Mouse (Mus musculus) bone marrow macrophage, adult 2 months (primary cell): Measurements from ENCODE around the gene Erc2. TPM values are rescaled to one million over a fixed set of nuclear protein-coding genes. Genes with fewer than 3 reads are reported as not detected.

Experiments
- H3K27ac ChIP-seq: 2 replicates; pipeline ENCODE4 v1.5.1; 2012; ENCODE audit warnings: low read depth, low read length; ENCODE audit not compliant: insufficient read depth
- H3K4me1 ChIP-seq: 2 replicates; pipeline ENCODE4 v1.6.1; 2012; ENCODE audit warnings: low read length; ENCODE audit not compliant: control insufficient read depth, insufficient read depth
- H3K4me3 ChIP-seq: 2 replicates; pipeline ENCODE4 v1.5.1; 2012; ENCODE audit warnings: mild to moderate bottlenecking, low read length, moderate library complexity; ENCODE audit not compliant: insufficient read depth
- CTCF ChIP-seq: IDR thresholded peaks from 2 replicates; pipeline ENCODE4 v1.5.1; 2012; ENCODE audit warnings: low read depth, mild to moderate bottlenecking, low read length, moderate library complexity
- POLR2A ChIP-seq: IDR thresholded peaks from 2 replicates; pipeline ENCODE4 v1.6.1; 2012; ENCODE audit warnings: mild to moderate bottlenecking, low read depth, low read length, borderline replicate concordance
- polyA plus RNA-seq: library from polyadenylated mRNA; stranded (reverse); fragments of >200 nt; gene quantifications from 2 replicates; pipeline ENCODE4 v1.2.4, GENCODE M21; 2012; ENCODE audit not compliant: missing spikeins, insufficient read depth, insufficient read length

Erc2 gene
- polyA plus RNA-seq, 1 experiment: not detected

DNA sequence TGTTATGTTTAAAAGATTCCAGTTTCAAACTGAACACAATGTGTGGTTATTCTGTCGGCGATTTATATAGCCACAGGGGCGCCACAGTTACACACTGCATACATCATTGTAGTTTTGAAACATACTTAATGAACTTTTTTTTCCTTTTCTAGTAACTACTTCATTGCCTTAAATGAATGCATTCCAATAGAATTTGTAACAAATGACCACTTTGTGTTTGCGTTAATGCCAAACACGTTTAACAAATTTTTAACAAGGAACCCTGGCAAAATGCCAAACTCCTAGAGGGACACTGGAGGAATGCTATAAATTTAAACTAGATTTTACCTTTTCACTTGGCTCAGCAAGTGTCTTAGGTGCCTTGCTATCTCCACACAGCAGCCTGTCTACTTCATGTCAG is 845.7 kb downstream of the Erc2 start:
- no peak overlapping the region for H3K27ac ChIP-seq
- no peak for TF ChIP-seq POLR2A
- no peak overlapping the region for H3K4me3 ChIP-seq
- no peaks in the 10 kb centered on the region for H3K4me1 ChIP-seq

DNA sequence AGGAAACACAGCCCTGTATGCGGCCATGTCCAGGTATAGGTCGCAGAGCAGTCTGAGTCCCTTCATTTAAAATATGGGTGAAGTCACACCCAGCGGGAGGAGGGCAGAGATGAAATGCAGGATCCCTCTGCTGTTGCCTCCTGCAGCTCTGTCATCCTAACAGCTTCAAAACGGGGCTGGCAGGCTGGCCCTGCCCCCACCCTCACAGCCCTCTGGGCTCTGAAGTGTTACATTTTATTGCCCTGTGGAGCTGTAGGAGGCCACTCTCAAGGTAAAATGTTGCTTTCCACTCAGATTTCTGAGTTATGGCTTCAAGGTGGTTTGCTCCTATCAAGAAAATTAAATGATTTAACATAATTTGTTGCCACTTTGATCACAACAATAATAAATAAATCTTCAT is 847.5 kb downstream of the Erc2 start:
- Histone ChIP-seq H3K27ac (no peak overlapping the region), H3K4me3 (no peak overlapping the region), H3K4me1 (no peaks in the 10 kb centered on the region)
- TF ChIP-seq CTCF (no peak), POLR2A (no peak)

DNA sequence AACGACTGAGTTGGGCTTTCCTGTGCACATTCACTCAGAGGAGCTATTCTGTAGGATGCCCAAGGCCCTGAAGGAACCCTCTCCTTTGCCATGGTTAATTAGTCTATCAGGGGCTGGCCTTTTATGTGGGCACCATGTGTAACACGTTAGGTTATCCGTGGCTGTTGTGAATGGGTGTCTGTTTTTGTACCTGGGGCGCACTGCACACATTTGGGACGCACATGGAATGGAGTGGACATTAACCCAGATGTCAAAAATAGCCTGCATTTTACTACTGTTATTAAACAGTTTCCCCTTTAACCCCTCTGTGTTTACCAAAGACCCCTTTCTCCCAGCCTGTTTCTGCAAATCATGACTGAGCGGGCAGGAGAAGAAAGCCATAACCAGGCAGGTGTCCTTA is 848.0 kb downstream of the Erc2 start:
- no peaks in the 10 kb centered on the region for H3K4me1 ChIP-seq
- H3K4me3 ChIP-seq: no peak overlapping the region
- no peak overlapping the region for H3K27ac ChIP-seq
- no peak for TF ChIP-seq POLR2A
- TF ChIP-seq CTCF: no peak

DNA sequence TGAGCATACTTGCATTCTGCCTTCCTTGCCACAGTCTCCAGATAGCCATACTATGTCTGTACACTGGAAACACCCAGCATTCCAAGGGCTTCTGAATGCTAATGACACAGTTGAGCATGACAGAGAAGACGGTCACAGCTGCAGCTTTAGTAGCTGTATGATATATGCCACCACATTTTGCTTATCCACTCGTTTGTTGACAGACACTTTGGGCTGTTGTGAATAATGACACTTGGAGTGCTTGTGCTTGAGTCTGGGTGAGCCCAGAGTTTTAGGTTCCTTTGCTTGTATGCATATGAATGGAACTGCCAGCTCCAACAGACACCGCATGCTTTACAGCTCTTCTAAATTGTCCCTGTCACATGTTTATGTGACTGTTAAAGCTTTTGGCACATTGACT is 852.8 kb downstream of the Erc2 start:
- no peak overlapping the region for H3K27ac ChIP-seq
- no peak overlapping the region for H3K4me3 ChIP-seq
- no peaks in the 10 kb centered on the region for H3K4me1 ChIP-seq
- TF ChIP-seq CTCF (no peak), POLR2A (no peak)

DNA sequence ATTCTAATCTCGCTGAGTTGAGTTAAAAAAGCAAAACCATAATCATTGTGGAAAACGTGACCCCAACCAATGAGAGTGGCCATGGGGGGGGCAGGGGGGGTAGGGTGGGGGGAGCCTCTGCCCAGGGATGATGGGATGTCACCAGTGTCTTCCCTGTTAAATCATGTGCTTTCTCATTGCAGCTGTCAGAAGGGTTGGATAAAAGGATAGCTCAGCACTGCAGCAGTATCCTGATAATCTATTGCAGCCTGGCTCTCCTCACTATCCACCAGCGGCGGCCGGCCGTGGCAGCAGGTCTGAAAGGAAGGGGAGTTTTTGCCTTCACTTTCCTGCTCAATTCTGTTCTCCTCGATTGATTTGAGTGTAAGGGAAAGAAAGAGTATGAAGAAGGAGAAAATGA is 853.2 kb downstream of the Erc2 start:
- TF ChIP-seq CTCF (no peak), POLR2A (no peak)
- H3K4me1 ChIP-seq: no peaks in the 10 kb centered on the region
- H3K4me3 ChIP-seq: no peak overlapping the region
- H3K27ac ChIP-seq: no peak overlapping the region

DNA sequence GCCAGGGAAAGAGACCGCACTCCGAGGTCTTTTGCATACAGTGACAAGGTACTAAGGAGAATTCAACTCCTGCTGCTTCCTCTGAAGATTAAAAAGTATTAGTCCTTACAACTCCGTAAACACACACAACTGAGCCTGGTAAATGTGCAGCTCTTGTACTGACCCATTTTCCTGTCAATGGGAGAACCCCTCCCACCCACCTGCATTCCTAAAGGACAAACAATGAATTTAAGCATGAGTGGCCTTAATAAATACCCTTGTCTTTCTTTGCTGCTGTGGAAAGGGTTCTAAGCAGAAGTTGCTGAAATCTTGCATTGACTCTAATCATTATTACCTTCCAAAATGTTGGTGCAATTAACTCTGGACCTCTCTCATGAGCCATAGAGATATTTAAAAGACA is 854.5 kb downstream of the Erc2 start:
- Histone ChIP-seq H3K27ac (no peak overlapping the region), H3K4me3 (no peak overlapping the region), H3K4me1 (no peaks in the 10 kb centered on the region)
- TF ChIP-seq POLR2A (no peak), CTCF (no peak)

DNA sequence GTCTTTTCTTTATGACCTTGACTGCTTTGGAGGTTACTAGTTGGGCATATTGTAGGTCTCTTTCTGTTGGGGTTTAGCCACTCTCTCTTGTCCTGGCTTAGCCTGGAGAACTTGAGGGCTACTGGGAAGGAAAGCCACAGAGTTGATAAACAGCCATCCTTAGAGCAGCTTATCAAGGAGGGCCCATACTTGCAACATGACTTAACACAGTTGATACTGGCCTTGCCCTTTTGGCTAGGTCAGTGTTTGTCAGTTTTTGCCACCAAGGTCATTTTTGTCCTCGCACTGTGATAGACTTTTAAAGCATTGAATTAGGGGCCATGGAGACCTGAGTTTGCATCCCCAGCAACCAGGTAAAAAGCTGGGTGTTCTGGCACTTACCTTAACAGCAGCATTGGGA is 858.6 kb downstream of the Erc2 start:
- TF ChIP-seq CTCF (no peak), POLR2A (no peak)
- no peak overlapping the region for H3K27ac ChIP-seq
- H3K4me1 ChIP-seq: no peaks in the 10 kb centered on the region
- H3K4me3 ChIP-seq: no peak overlapping the region

DNA sequence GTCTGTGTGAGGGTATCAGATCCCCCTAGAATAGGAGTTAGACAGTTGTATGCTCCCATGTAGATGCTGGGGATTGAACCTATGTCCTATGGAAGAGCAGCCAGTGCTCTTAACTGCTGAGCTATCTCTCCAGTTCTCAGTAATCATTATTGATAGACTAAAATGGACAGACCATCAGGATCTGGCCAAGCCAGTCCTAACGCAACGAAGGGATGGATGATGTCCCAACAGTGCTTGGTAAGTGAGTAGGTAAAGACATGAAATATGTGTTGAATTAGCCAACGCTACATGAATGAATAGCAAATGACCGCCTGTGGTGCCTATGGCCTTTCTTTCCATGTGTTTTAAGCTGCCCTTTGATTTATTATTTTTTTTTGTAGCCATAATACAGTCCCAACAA is 871.6 kb downstream of the Erc2 start:
- H3K27ac ChIP-seq: no peak overlapping the region
- no peak for TF ChIP-seq CTCF
- no peak for TF ChIP-seq POLR2A

DNA sequence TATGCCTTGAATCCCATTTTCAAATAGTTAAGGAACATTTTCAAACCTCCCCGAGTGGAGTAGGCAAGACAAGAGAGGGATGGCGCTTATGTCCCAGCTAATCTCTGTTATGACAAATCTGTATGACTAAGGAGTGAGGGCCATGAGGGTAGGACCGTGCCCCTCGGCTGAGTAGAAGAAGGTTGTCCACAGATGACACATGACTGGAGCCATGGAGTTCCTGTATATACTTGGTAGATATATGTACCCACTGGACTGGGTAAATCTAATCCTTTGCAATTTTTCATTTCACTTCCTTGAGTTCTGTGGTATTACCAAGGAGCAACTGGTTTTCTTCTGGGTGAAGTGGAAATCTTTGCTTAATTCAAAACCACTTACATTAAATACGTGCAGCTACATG is 872.0 kb downstream of the Erc2 start:
- Histone ChIP-seq H3K27ac (no peak overlapping the region), H3K4me3 (no peak overlapping the region), H3K4me1 (no peaks in the 10 kb centered on the region)
- TF ChIP-seq CTCF (no peak), POLR2A (no peak)

More for the DNA sequence above, 871.6 kb downstream of the Erc2 start:
- Histone ChIP-seq H3K4me3 (no peak overlapping the region), H3K4me1 (no peaks in the 10 kb centered on the region)

DNA sequence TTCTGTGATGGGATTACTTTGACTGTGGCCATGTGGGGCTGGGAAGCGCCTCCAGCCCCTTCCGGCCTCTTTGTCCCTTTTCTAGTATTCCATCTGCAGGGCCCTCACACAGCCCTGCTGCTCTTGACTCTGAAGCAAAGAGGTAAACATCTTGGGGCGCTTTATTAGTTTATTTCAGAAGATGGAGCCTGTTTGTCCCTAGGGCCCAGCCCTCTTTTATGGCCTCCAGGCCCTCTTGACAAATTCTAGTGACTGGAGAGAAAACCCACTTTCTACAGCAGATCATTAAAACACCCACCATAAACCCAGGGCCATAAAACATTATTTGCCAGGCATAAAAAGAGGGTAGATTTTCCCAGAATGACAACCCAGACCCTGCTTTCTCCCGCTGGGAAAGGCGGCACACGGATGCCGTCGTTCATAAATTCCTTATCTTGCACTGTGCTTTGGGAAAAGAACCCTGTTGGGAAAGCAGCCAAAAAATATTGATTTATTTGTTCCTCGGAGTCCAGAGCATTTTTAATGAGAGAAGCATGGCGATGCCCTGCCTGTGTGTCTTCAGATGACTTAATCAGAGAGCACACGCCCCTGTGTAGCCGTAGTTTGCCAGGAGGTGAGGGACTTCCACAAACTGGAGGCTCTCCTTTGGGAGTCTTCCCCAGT is 879.1 kb downstream of the Erc2 start:
- no peaks in the 10 kb centered on the region for H3K4me1 ChIP-seq
- TF ChIP-seq POLR2A (no peak), CTCF (no peak)
- H3K4me3 ChIP-seq: no peak overlapping the region
- no peak overlapping the region for H3K27ac ChIP-seq

DNA sequence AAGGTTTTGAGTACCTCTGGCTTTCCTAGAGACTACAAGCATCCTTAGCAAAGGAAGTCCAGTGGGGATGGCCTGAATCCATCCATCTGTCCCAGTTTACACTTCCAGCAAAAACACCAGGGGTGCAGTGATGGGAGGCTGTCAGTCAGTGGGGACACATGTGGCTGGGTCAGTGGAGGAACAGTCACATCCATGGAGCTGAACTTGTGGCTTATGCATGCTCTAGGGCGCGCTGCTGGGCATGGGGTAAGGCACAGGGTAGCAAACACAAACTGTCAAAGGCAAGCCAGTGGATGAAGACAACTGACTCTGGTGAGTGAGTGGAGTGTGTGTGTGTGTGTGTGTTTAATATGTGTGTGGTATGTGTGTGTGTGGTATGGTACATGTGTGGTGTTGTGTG is 881.0 kb downstream of the Erc2 start:
- Histone ChIP-seq H3K4me3 (no peak overlapping the region), H3K4me1 (no peaks in the 10 kb centered on the region), H3K27ac (no peak overlapping the region)
- TF ChIP-seq CTCF (no peak), POLR2A (no peak)
